Mouse (Mus musculus) adrenal gland, adult (tissue): ENCODE results near the gene Tmed2.
A peak's percentile ranks its signal among the peaks of the same experiment; 100 is the strongest.
"Not testable (repeated sequence)": the region's sequence is repeated elsewhere in the genome, so short reads cannot be mapped to it uniquely, and the experiment has no call there.

Experiments
- DNase-seq, 2 experiments: peaks; one replicate each; pipeline ENCODE4 v3.0.0; 2022 to 2023; ENCODE audit warnings: low spot score in 1 of 2; ENCODE audit not compliant: inconsistent age in 2 of 2

Gene Tmed2

GRCm38 (mm10) chr5:124575467-124575866 is 35.0 kb downstream of the Tmed2 start:
- no peak for DNase-seq

DNA sequence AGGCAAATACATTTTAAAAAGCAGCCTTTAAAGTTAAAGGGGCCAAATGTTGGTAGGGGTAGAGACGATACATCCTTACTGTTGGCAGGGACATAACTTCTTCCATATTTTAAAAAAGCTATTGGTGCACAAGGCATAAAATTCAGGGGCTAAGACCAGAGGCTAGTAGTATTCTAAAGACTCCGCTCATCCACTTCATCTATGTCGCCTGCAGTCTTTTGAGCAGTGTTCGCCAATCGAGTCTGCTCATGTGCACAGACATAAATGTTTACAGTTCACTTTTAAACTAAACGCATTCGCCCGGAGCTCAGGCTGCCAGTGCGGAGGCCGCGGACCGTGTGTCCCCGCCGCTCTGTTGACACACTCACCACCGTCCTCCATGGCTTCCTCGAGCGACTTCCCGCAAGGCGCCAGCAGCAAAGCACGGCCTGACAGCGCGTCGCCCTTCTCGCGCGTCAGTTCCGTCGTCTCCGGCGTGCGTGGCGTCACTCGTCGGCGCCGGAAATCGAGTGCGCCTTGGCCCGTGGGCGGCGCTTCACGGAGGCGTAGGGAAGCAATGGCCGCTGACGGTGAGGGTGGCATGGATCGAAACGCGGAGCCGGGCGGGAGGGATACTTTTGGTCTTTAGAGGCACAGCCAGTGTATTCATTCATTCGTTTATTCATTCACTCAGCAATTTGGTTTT is 38.3 kb downstream of the Tmed2 start, which contains the start of the genes Eif2b1 and Gtf2h3:
Eif2b1 (minus strand) TSS at position 499 of the 685 bp plus-strand sequence.
Gtf2h3 (plus strand) TSS at position 508 of the 685 bp plus-strand sequence.
- peak; percentile 93 to 97 for DNase-seq

DNA sequence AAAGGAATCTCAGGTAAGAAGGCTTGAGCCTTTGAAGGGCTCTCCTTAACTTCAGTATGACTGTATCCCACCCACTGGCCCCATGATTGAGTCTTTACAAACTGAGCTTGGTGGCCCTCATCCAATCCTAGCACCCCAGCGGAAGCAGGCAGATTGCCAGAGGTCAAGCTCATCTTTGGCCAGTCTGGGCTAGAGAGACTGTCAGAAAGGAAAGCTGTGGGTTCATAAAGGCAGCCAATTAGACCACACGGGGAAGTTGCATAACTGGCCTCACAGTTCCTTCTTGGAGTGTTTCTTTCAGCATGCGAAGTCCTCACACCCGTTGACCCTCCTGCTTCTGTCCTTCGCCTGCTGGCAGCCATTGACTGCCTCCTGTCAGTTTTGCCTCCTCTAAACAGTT is 42.0 kb downstream of the Tmed2 start:
- peak in 1 of 2 experiments; percentile 46 for DNase-seq

GRCm38 (mm10) chr5:124592768-124593167 is 52.3 kb downstream of the Tmed2 start:
- no peak for DNase-seq

GRCm38 (mm10) chr5:124598224-124599174 is 58.0 kb downstream of the Tmed2 start:
- peak; percentile 94 to 97 for DNase-seq

- DNase-seq: not testable (repeated sequence)
Observed at GRCm38 (mm10) chr5:124599726-124600125, 59.2 kb downstream of the Tmed2 start.
